Comparison of ENCODE assay signal across 9 mouse cellular contexts in the genomic region with DNA sequence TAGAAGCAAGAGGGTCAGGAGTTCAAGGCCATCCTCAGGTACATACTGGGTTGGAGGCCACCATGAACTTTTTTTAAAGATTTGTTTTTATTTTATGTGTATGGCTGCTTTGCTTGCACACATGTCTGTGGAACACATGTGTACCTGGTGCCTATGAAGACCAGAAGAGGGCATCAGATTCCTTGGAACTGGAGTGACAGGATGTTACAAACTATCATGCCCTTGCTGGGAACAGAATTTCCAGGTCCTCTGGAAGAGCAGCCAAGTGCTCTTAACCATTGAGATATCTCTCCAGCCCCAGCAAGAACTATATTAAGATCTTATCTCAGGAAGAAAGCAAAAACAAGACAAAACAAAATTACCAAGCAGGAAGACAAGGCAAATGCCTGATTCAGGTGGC. TPM values are rescaled to one million over a fixed set of nuclear protein-coding genes. Genes with fewer than 3 reads are reported as not detected.
DNase-seq lines count a peak whose midpoint lies in the region; ATAC-seq and TF ChIP-seq lines count a peak whose summit lies in the region.
"Had no signal": no experiment of that assay in that cellular context is flagged by ENCODE, and none has a peak within 500 bp of the region (broad histone marks: within the 10 kb centered on the region; RNA-seq: fewer than 3 reads in every experiment).

No protein-coding gene starts in this region.

- DNase-seq in heart, adult 9 months (ENCODE audit: low spot score in 2 of 2) = no peak
- DNase-seq in G1E (ENCODE audit: low spot score) = no peak
- no peak for DNase-seq in midbrain, embryonic 11.5 days (ENCODE audit: low spot score, missing footprints)
- DNase-seq in frontal cortex, postnatal 10 days (ENCODE audit: low spot score in 2 of 2) = no peak
- no peak for DNase-seq in adrenal gland, postnatal 4 days (ENCODE audit: low spot score in 2 of 2)
- no peak for DNase-seq in ovary, postnatal 14 days (ENCODE audit: low spot score)

- H3K36me3 ChIP-seq in heart, embryonic 13.5 days = no peaks in the 10 kb centered on the region
- H3K36me3 ChIP-seq in G1E (replicated peaks) = peaks cover 2% of the 10 kb centered on the region
- no peaks in the 10 kb centered on the region for H3K36me3 ChIP-seq in hindbrain, embryonic 12.5 days
- H3K36me3 ChIP-seq in midbrain, embryonic 11.5 days (ENCODE audit: control insufficient read depth, insufficient read depth, low read length) = no peaks in the 10 kb centered on the region

- H3K4me1 ChIP-seq in heart, embryonic 13.5 days = peaks cover 26% of the 10 kb centered on the region
- peaks cover 19% of the 10 kb centered on the region for H3K4me1 ChIP-seq in G1E (ENCODE audit: insufficient read depth, low read depth, low read length)
- peaks cover 12% of the 10 kb centered on the region for H3K4me1 ChIP-seq in hindbrain, embryonic 12.5 days
- H3K4me1 ChIP-seq in midbrain, embryonic 11.5 days (ENCODE audit: control insufficient read depth, insufficient read depth, low read length) = peaks cover 6% of the 10 kb centered on the region

- peak overlapping the region; percentile 92 for H3K4me3 ChIP-seq in heart, embryonic 13.5 days
- H3K4me3 ChIP-seq in G1E (ENCODE audit: low read depth, low read length) = peak overlapping the region; percentile 81
- H3K4me3 ChIP-seq in hindbrain, embryonic 12.5 days = no peak overlapping the region
- peak overlapping the region; percentile 75; the same call in 1 of the 2 replicates for H3K4me3 ChIP-seq in midbrain, embryonic 11.5 days (ENCODE audit: low read depth, low read length)

- H3K9ac ChIP-seq in heart, embryonic 13.5 days = peak overlapping the region; percentile 94
- H3K9ac ChIP-seq in hindbrain, embryonic 12.5 days = no peak overlapping the region
- no peak overlapping the region for H3K9ac ChIP-seq in midbrain, embryonic 11.5 days (ENCODE audit: low read length)

- no peaks in the 10 kb centered on the region for H3K9me3 ChIP-seq in heart, embryonic 13.5 days
- H3K9me3 ChIP-seq in G1E (replicated peaks) = no peaks in the 10 kb centered on the region
- no peaks in the 10 kb centered on the region for H3K9me3 ChIP-seq in hindbrain, embryonic 12.5 days (replicated peaks)
- no peaks in the 10 kb centered on the region for H3K9me3 ChIP-seq in midbrain, embryonic 11.5 days (ENCODE audit: control insufficient read depth, low read length)

- H3K4me2 ChIP-seq in heart, embryonic 13.5 days = peak overlapping the region; percentile 86
- H3K4me2 ChIP-seq in hindbrain, embryonic 12.5 days (replicated peaks) = peak overlapping the region; percentile 71
- peak overlapping the region; percentile 69 for H3K4me2 ChIP-seq in midbrain, embryonic 11.5 days

- no peaks in the 10 kb centered on the region for H3K27me3 ChIP-seq in heart, embryonic 13.5 days (replicated peaks)
- peaks cover 6% of the 10 kb centered on the region; the same call in 1 of the 2 replicates for H3K27me3 ChIP-seq in G1E (ENCODE audit: insufficient read depth, low read length)
- H3K27me3 ChIP-seq in hindbrain, embryonic 12.5 days = no peaks in the 10 kb centered on the region
- no peaks in the 10 kb centered on the region for H3K27me3 ChIP-seq in midbrain, embryonic 11.5 days (ENCODE audit: control insufficient read depth, insufficient read depth, low read length)

- no peak overlapping the region for H3K27ac ChIP-seq in heart, embryonic 13.5 days (replicated peaks)
- no peak overlapping the region for H3K27ac ChIP-seq in hindbrain, embryonic 12.5 days
- no peak overlapping the region for H3K27ac ChIP-seq in midbrain, embryonic 11.5 days (ENCODE audit: low read depth, low read length)

- TF ChIP-seq CTCF in G1E (IDR thresholded peaks at IDR 0.05; ENCODE audit: low read depth, low read length) = no peak

- ATAC-seq in heart, embryonic 13.5 days (ENCODE audit: extremely low read depth, insufficient number of reproducible peaks, low FRiP score, low TSS enrichment) = no peak
- ATAC-seq in G1E (ENCODE audit: extremely low read depth, insufficient number of reproducible peaks, low FRiP score, poor library complexity, severe bottlenecking) = no peak
- no peak for ATAC-seq in hindbrain, embryonic 12.5 days (ENCODE audit: low FRiP score)
- ATAC-seq in midbrain, embryonic 11.5 days (ENCODE audit: low FRiP score) = no peak
- ATAC-seq: Patski had no signal

RNA-seq across cellular contexts. Expression of a gene that starts 1.6 kb away (rescaled TPM):
- polyA plus RNA-seq in heart, embryonic 13.5 days (2015; fragmentation: Nextera tagmentation; extraction: Ambion mirVana) = 44.4 and 46.2 TPM in 2 replicates
- total RNA-seq in G1E (2014; fragmentation: Nextera tagmentation) (167 and 204 TPM in 2 replicates), G1E (2017) (79.1 and 93.4 TPM in 2 replicates)
- 2.1 and 3.8 TPM in 2 replicates for polyA plus RNA-seq in G1E (2012)
- polyA plus RNA-seq in hindbrain, embryonic 12.5 days (2016; fragmentation: Nextera tagmentation; extraction: Ambion mirVana) = 80.7 and 87.9 TPM in 2 replicates
- polyA plus RNA-seq in midbrain, embryonic 11.5 days (2014; fragmentation: Nextera tagmentation; extraction: Ambion mirVana) = 92.7 and 110 TPM in 2 replicates
- 10 to 100 TPM; 78.3 to 84.3 TPM for total RNA-seq in adrenal gland, postnatal 4 days (2021)

RNA-seq across cellular contexts. Expression of a gene that starts 34.1 kb away (rescaled TPM):
- 5.7 and 6.6 TPM in 2 replicates for polyA plus RNA-seq in heart, embryonic 13.5 days (2015; fragmentation: Nextera tagmentation; extraction: Ambion mirVana)
- total RNA-seq in G1E (2014; fragmentation: Nextera tagmentation) (28.6 and 31.7 TPM in 2 replicates), G1E (2017) (9.3 and 9.7 TPM in 2 replicates)
- polyA plus RNA-seq in G1E (2012) = 35.4 and 38.6 TPM in 2 replicates
- 18.7 and 18.9 TPM in 2 replicates for polyA plus RNA-seq in hindbrain, embryonic 12.5 days (2016; fragmentation: Nextera tagmentation; extraction: Ambion mirVana)
- polyA plus RNA-seq in midbrain, embryonic 11.5 days (2014; fragmentation: Nextera tagmentation; extraction: Ambion mirVana) = 8.1 and 8.2 TPM in 2 replicates
- 10 to 100 TPM; 17.4 to 22.7 TPM for total RNA-seq in adrenal gland, postnatal 4 days (2021)
